8 mouse cellular contexts compared by ENCODE assay signal in the genomic region with DNA sequence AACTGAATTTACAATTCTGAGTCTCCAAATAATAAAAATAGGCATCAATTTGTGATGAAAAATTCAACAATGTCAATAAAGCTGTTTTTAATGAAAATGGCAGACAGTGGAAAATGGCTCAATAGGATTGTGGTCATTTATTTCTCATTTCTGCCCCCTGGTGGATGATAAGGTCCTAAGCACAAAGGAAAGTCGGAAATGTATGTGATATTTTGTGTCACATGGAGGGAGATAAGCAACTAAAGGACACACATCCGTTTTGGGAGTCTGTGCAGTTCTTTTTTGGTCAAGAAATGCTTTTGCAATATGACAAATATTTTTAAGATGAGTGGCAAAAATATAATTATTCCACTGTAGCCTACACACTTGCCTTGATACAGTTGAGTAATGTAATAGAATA. TPM values are rescaled to one million over a fixed set of nuclear protein-coding genes. Genes with fewer than 3 reads are reported as not detected.
DNase-seq lines count a peak whose midpoint lies in the region; ATAC-seq lines count a peak whose summit lies in the region.

No protein-coding gene starts in this region.

- peak; percentile 42 for DNase-seq in heart, adult 8-10 months (ENCODE audit: low spot score)
- DNase-seq in heart, postnatal 25 days (ENCODE audit: low spot score): no peak
- DNase-seq in A20 (ENCODE audit: low read depth, low spot score) (peak; percentile 51), MN1 (ENCODE audit: low spot score) (peak; percentile 31)
- DNase-seq in ovary, postnatal 14 days (ENCODE audit: low spot score): no peak
- DNase-seq in frontal cortex, postnatal 14 days (ENCODE audit: low spot score in 2 of 2): no peak
- DNase-seq in layer of hippocampus, adult 8-10 months (ENCODE audit: low spot score in 2 of 2): no peak

- intact Hi-C loops in heart, postnatal 25 days (cut with DNase I): loop anchor here (5.0 kb wide), 1 partner anchor 233 kb away; no protein-coding TSS in a partner anchor

- peak; percentile 53 to 71; a peak in 3 of 4 replicates for ATAC-seq in hematopoietic stem cell, adult 5-6 weeks (replicated peaks in 1 of 2; ENCODE audit: insufficient read depth in 1 of 2, low FRiP score in 2 of 2, low TSS enrichment in 1 of 2, low read depth in 1 of 2, poor library complexity in 2 of 2, severe bottlenecking in 2 of 2)

RNA-seq across cellular contexts. Expression of a gene that starts 27.9 kb away (rescaled TPM):
- not detected for total RNA-seq in heart, adult 8-10 months (2022)
- total RNA-seq in heart, postnatal 25 days (2021): not detected
- 0.38 TPM in 1 of 2 replicates, not detected in the other for total RNA-seq in hematopoietic stem cell, adult 5-6 weeks (2017)
- total RNA-seq in layer of hippocampus, adult 8-10 months (2022): 1 to 10 TPM in 2 of 4 experiments, under 1 TPM in 2; 0.59 to 1.8 (median 0.98) TPM

Comparison
In these comparisons a context has a peak if more than half of its experiments do, and no peak if none do; other contexts are left out.
1. DNase-seq: peak in heart, adult 8-10 months (single experiment), A20 (single experiment) and MN1 (single experiment); none in heart, postnatal 25 days (single experiment), ovary, postnatal 14 days (single experiment), frontal cortex, postnatal 14 days (0 of 2) and layer of hippocampus, adult 8-10 months (0 of 2).